20 mouse cellular contexts compared by ENCODE assay signal in the genomic region with DNA sequence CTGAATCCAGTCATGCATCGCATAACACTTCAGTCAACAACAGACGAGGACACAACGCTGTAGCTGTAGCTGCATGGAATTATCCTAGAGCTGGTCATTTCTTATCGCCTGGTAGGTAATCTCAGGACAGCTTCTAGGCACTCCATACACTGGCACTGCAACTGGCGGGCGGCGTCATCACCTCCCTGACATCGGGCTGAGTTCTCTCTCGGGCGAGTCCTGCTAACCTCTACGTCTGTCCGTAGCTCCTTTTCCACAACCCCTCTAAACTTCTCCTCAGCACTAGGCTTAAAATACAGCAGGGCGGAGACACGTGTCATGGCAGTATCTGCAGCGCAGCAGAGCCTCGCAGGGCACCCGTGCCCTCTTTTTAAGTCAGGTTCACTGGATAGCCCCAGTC. TPM values are rescaled to one million over a fixed set of nuclear protein-coding genes. Genes with fewer than 3 reads are reported as not detected.
A peak's percentile ranks its signal among the peaks of the same experiment; 100 is the strongest.
DNase-seq lines count a peak whose midpoint lies in the region; ATAC-seq and TF ChIP-seq lines count a peak whose summit lies in the region.
"Had no signal": no experiment of that assay in that cellular context is flagged by ENCODE, and none has a peak within 500 bp of the region (broad histone marks: within the 10 kb centered on the region; RNA-seq: fewer than 3 reads in every experiment).

No protein-coding gene starts in this region.

- peak overlapping the region; percentile 75 for H3K27ac ChIP-seq in gastrocnemius, adult 2 months
- peak overlapping the region; percentile 61; the same call in 1 of the 2 replicates for H3K27ac ChIP-seq in kidney, postnatal 0 days
- no peak overlapping the region for H3K27ac ChIP-seq in kidney, embryonic 14.5 days (ENCODE audit: low read depth, low read length)
- peak overlapping the region; percentile 33 for H3K27ac ChIP-seq in heart, embryonic 16.5 days (ENCODE audit: low read length)
- no peak overlapping the region for H3K27ac ChIP-seq in layer of hippocampus, adult 2 months
- H3K27ac ChIP-seq: forebrain, embryonic 10.5 days; hindbrain, embryonic 14.5 days; intestine, embryonic 15.5 days; limb, embryonic 15.5 days; midbrain, embryonic 13.5 days; neural tube, embryonic 13.5 days had no signal

- H3K27me3 ChIP-seq in kidney, postnatal 0 days (ENCODE audit: insufficient read depth, low read length), result no peaks in the 10 kb centered on the region
- no peaks in the 10 kb centered on the region for H3K27me3 ChIP-seq in kidney, embryonic 14.5 days (ENCODE audit: control insufficient read depth, insufficient read depth, low read length)
- H3K27me3 ChIP-seq in heart, embryonic 16.5 days (ENCODE audit: control insufficient read depth, insufficient read depth, low read length), result no peaks in the 10 kb centered on the region
- H3K27me3 ChIP-seq: intestine, embryonic 15.5 days; limb, embryonic 15.5 days; midbrain, embryonic 13.5 days; neural tube, embryonic 13.5 days had no signal

- no peaks in the 10 kb centered on the region for H3K36me3 ChIP-seq in kidney, postnatal 0 days (ENCODE audit: insufficient read depth, low read length)
- peaks cover 3% of the 10 kb centered on the region; the same call in 1 of the 2 replicates for H3K36me3 ChIP-seq in kidney, embryonic 14.5 days (ENCODE audit: control insufficient read depth, insufficient read depth, low read length)
- H3K36me3 ChIP-seq in heart, embryonic 16.5 days (ENCODE audit: control insufficient read depth, insufficient read depth), result peaks cover 4% of the 10 kb centered on the region; the same call in 1 of the 2 replicates
- H3K36me3 ChIP-seq: intestine, embryonic 15.5 days; limb, embryonic 15.5 days; midbrain, embryonic 13.5 days; neural tube, embryonic 13.5 days had no signal

- no peak overlapping the region for H3K9ac ChIP-seq in kidney, postnatal 0 days (ENCODE audit: low read depth, low read length)
- no peak overlapping the region for H3K9ac ChIP-seq in kidney, embryonic 14.5 days (ENCODE audit: low read depth, low read length)
- H3K9ac ChIP-seq in heart, embryonic 16.5 days (ENCODE audit: low read length), result no peak overlapping the region
- H3K9ac ChIP-seq: forebrain, postnatal 0 days; hindbrain, embryonic 14.5 days; intestine, embryonic 15.5 days; limb, embryonic 15.5 days; midbrain, embryonic 13.5 days; neural tube, embryonic 13.5 days had no signal

- no peaks in the 10 kb centered on the region for H3K9me3 ChIP-seq in kidney, postnatal 0 days (replicated peaks; ENCODE audit: low read length)
- H3K9me3 ChIP-seq in kidney, embryonic 14.5 days (ENCODE audit: control insufficient read depth, low read length), result no peaks in the 10 kb centered on the region
- H3K9me3 ChIP-seq in heart, embryonic 16.5 days (replicated peaks; ENCODE audit: control insufficient read depth, low read length), result no peaks in the 10 kb centered on the region
- H3K9me3 ChIP-seq: forebrain, embryonic 10.5 days; intestine, embryonic 15.5 days; limb, embryonic 15.5 days; midbrain, embryonic 13.5 days; neural tube, embryonic 13.5 days had no signal

- peaks cover 11% of the 10 kb centered on the region; the same call in 1 of the 2 replicates for H3K4me1 ChIP-seq in kidney, postnatal 0 days (replicated peaks; ENCODE audit: insufficient read depth, low read length)
- 0 out of 2 replicates have a peak, but pooled peaks cover 2% of the 10 kb centered on the region for H3K4me1 ChIP-seq in kidney, embryonic 14.5 days (ENCODE audit: control insufficient read depth, insufficient read depth, low read length)
- peaks cover 13% of the 10 kb centered on the region for H3K4me1 ChIP-seq in heart, embryonic 16.5 days (ENCODE audit: control insufficient read depth, insufficient read depth, low read length)
- H3K4me1 ChIP-seq in lung, adult 2 months (ENCODE audit: control insufficient read depth, insufficient read depth, low read length), result peaks cover 4% of the 10 kb centered on the region; the same call in 1 of the 2 replicates
- H3K4me1 ChIP-seq: intestine, embryonic 15.5 days; limb, embryonic 15.5 days had no signal

- intact Hi-C loops in gastrocnemius, adult 2 months (cut with DNase I), result no loop called here

- TF ChIP-seq CTCF in gastrocnemius, adult 2 months (IDR thresholded peaks at IDR 0.05), result no peak
- no peak for TF ChIP-seq CTCF in kidney, postnatal 0 days (IDR thresholded peaks at IDR 0.05; ENCODE audit: low read depth)
- no peak for TF ChIP-seq CTCF in lung, adult 2 months (IDR thresholded peaks at IDR 0.05; ENCODE audit: insufficient read depth, low read length)
- no peak for TF ChIP-seq CTCF in layer of hippocampus, adult 2 months (conservative IDR thresholded peaks at IDR 0.05)

- no peak for DNase-seq in gastrocnemius, adult 2 months
- DNase-seq in gastrocnemius, postnatal 4 days (ENCODE audit: low spot score in 2 of 2), result no peak
- no peak for DNase-seq in kidney, postnatal 0 days (ENCODE audit: low spot score)
- DNase-seq in lung, adult 2 months, result no peak
- no peak for DNase-seq in layer of hippocampus, adult 2 months (ENCODE audit: low spot score in 2 of 2)
- DNase-seq: adrenal gland, postnatal 36 days; cerebellum, adult 18-20 months; forebrain, postnatal 0 days; lung, postnatal 14 days; right cerebral cortex, adult 18-20 months; thymus, postnatal 25 days had no signal

- no peak overlapping the region for H3K4me2 ChIP-seq in kidney, postnatal 0 days (ENCODE audit: low read length)
- no peak overlapping the region for H3K4me2 ChIP-seq in kidney, embryonic 14.5 days (replicated peaks; ENCODE audit: low read depth, low read length)
- H3K4me2 ChIP-seq in heart, embryonic 16.5 days (ENCODE audit: low read depth, low read length), result peak overlapping the region; percentile 46
- H3K4me2 ChIP-seq: hindbrain, embryonic 14.5 days; intestine, embryonic 15.5 days; limb, embryonic 15.5 days; midbrain, embryonic 13.5 days; neural tube, embryonic 13.5 days had no signal

- TF ChIP-seq POLR2A in lung, adult 2 months (IDR thresholded peaks at IDR 0.05; ENCODE audit: borderline replicate concordance, extremely low read depth, low read depth, low read length), result no peak

- whole genome bisulfite sequencing in kidney, postnatal 0 days, result 82% methylated on average over 17 of the region's 17 CpGs
- WGBS in kidney, embryonic 14.5 days, result 92% methylated on average over 17 of the region's 17 CpGs
- 42% methylated on average over 17 of the region's 17 CpGs for WGBS in heart, embryonic 16.5 days
- 85% methylated on average over 17 of the region's 17 CpGs for WGBS in lung, adult 2 months

- peak overlapping the region; percentile 19; the same call in 1 of the 2 replicates for H3K4me3 ChIP-seq in gastrocnemius, adult 2 months
- no peak overlapping the region for H3K4me3 ChIP-seq in kidney, postnatal 0 days (replicated peaks; ENCODE audit: low read depth, low read length)
- H3K4me3 ChIP-seq in kidney, embryonic 14.5 days (ENCODE audit: low read length), result no peak overlapping the region
- no peak overlapping the region for H3K4me3 ChIP-seq in heart, embryonic 16.5 days (ENCODE audit: low read length)
- H3K4me3 ChIP-seq in lung, adult 2 months (replicated peaks; ENCODE audit: extremely low read depth, low read depth, low read length), result no peak overlapping the region
- no peak overlapping the region for H3K4me3 ChIP-seq in layer of hippocampus, adult 2 months
- H3K4me3 ChIP-seq: forebrain, embryonic 10.5 days; intestine, embryonic 15.5 days; limb, embryonic 15.5 days; midbrain, embryonic 13.5 days; neural tube, embryonic 13.5 days had no signal

- ATAC-seq in kidney, postnatal 0 days (replicated peaks; ENCODE audit: low FRiP score, low read depth), result no peak
- no peak for ATAC-seq in kidney, embryonic 14.5 days (ENCODE audit: low FRiP score, low TSS enrichment)
- peak; percentile 77 for ATAC-seq in heart, embryonic 16.5 days (replicated peaks; ENCODE audit: extremely low read depth, insufficient read depth, low FRiP score)
- ATAC-seq: CD4-positive, CD25-positive, alpha-beta regulatory T cell, adult 4 months; forebrain, postnatal 0 days; intestine, embryonic 15.5 days; midbrain, embryonic 13.5 days had no signal

RNA-seq across cellular contexts. Expression of a gene that starts 23.3 kb away (rescaled TPM):
- total RNA-seq in gastrocnemius, adult 2 months (2021), result 10 to 100 TPM; 21.3 to 24.0 TPM
- 10 to 100 TPM; 31.5 to 32.4 TPM for total RNA-seq in gastrocnemius, postnatal 4 days (2021)
- 18.1 and 19.2 TPM in 2 replicates for polyA plus RNA-seq in kidney, postnatal 0 days (2015; fragmentation: Nextera tagmentation; extraction: Ambion mirVana)
- 18.2 and 33.5 TPM in 2 replicates for polyA plus RNA-seq in kidney, embryonic 14.5 days (2014; fragmentation: Nextera tagmentation; extraction: Ambion mirVana)
- 18.0 and 19.1 TPM in 2 replicates for polyA plus RNA-seq in heart, embryonic 16.5 days (2015; fragmentation: Nextera tagmentation; extraction: Ambion mirVana)
- 21.0 and 27.8 TPM in 2 replicates for polyA plus RNA-seq in lung, adult 2 months (2012; rRNA removed)
- 100 to 1,000 TPM; 105 to 110 TPM for total RNA-seq in layer of hippocampus, adult 2 months (2021)

Comparison
In these comparisons a context has a peak if more than half of its experiments do, and no peak if none do; other contexts are left out.
1. H3K27ac ChIP-seq: peak in gastrocnemius, adult 2 months (single experiment), kidney, postnatal 0 days (single experiment) and heart, embryonic 16.5 days (single experiment); none in kidney, embryonic 14.5 days (single experiment) and layer of hippocampus, adult 2 months (single experiment).